Mouse (Mus musculus): ENCODE measurements around the gene Vcan. TPM values are rescaled to one million over a fixed set of nuclear protein-coding genes. Genes with fewer than 3 reads are reported as not detected.

The Vcan gene
- 1 to 10 TPM in 1 of 2 experiments, under 1 TPM in 1; 0.66 to 1.7 TPM for polyA plus RNA-seq (2017; shearing (Covaris generic))

DNA sequence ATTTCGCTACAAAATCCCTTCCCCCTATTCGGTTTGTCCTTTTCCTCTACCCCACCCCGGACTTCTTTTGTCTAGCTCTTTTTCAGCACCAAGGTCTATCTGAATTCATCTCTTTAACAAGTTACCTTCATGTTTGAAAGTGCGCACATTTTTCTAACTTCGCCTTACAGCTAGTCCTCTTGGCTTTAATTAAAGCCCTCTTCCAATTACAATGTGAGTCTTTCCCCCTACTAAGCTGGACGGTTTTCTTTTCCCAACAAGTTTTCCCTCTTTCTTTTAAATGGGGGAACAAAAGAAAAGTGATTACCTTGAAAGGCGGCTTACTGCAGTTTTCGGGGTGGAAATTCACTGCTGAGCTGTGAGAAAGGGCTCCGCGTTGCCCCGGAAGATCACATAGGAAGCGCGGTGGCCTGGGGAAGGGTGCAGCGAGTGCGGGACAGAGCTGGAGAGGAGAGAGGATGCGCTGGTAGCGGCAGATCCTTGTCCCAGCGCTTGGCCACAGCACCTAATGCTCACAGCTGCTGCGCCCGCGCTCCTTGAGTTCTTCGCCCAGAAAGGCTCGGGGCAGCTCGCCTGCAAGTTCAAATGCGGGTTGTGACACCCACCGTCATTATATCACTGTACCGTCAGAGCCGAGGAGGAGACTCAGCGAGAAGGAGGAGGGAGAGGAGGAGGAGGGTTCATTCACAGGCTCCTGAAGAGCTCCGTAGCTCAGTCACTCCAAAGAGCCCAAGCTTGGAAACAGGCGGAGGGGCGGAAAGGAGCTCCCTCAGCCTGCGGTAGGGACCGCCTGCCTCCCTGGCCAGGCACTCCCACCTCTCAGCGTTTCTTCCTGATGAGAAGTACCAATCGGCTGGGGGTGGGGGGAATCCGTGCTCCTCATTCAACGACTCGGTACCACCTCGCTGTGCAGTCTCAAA is at the start of gene Vcan:
Vcan (minus strand) TSS at position 744 of the 920 bp plus-strand sequence.

Other genes starting within 250 kb of the Vcan start
- gene Hapln1, start 202.7 kb downstream of the Vcan start, polyA plus RNA-seq (2017; shearing (Covaris generic)): not detected

Data from inflammation-experienced regulatory T-cells (primary cell).